Mouse (Mus musculus): ENCODE data around the gene Gm7247.
A peak's percentile ranks its signal among the peaks of the same experiment; 100 is the strongest.
"Not testable (repeated sequence)": the region's sequence is repeated elsewhere in the genome, so short reads cannot be mapped to it uniquely, and the experiment has no call there.

The Gm7247 gene

GRCm38 (mm10) chr14:51361456-51361855, at the start of gene Gm7247:
Gene Gm7247, plus strand, starts transcription at chr14:51361756.
- no peaks in the 10 kb centered on the region for H3K27me3 ChIP-seq (ENCODE audit: control insufficient read depth, insufficient read depth, low read length, poor library complexity, severe bottlenecking)
- DNase-seq (ENCODE audit: low read depth, low spot score), result no peak
- no peaks in the 10 kb centered on the region for H3K36me3 ChIP-seq (ENCODE audit: control insufficient read depth, insufficient read depth, low read length, poor library complexity, severe bottlenecking)

GRCm38 (mm10) chr14:51324001-51324400, 37.6 kb upstream of the Gm7247 start:
- no peaks in the 10 kb centered on the region for H3K27me3 ChIP-seq (ENCODE audit: control insufficient read depth, insufficient read depth, low read length, poor library complexity, severe bottlenecking)
- DNase-seq (ENCODE audit: low read depth, low spot score), result no peak
- no peaks in the 10 kb centered on the region for H3K36me3 ChIP-seq (ENCODE audit: control insufficient read depth, insufficient read depth, low read length, poor library complexity, severe bottlenecking)

DNA sequence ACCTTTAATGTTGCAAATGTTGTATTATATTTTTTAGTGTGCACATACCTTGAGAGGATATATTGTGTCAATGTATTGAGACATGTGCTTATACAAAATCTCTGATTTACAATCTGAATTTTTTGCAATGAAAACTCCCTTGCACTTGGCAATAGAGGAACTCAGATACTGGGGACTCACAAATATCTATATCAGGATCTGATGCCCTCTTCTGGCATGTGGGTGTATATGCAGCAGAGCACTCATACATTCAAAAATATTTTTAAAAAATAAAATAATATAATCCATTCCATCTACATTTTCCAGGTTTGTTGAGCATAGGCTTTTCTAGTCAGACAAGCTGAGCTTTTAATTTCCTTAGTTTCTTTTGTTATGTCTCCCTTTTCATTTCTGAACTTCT, 15.5 kb upstream of the Gm7247 start:
- no peak for DNase-seq (ENCODE audit: low read depth, low spot score)
- Histone ChIP-seq H3K27me3 (ENCODE audit: control insufficient read depth, insufficient read depth, low read length, poor library complexity, severe bottlenecking) (no peaks in the 10 kb centered on the region; the same call in 1 of the 2 replicates), H3K36me3 (ENCODE audit: control insufficient read depth, insufficient read depth, low read length, poor library complexity, severe bottlenecking) (no peaks in the 10 kb centered on the region)

GRCm38 (mm10) chr14:51358111-51358982, 3.2 kb upstream of the Gm7247 start:
- Histone ChIP-seq H3K27me3 (ENCODE audit: control insufficient read depth, insufficient read depth, low read length, poor library complexity, severe bottlenecking) (no peaks in the 10 kb centered on the region), H3K36me3 (ENCODE audit: control insufficient read depth, insufficient read depth, low read length, poor library complexity, severe bottlenecking) (no peaks in the 10 kb centered on the region)
- no peak for DNase-seq (ENCODE audit: low read depth, low spot score)

- Histone ChIP-seq H3K27me3 (ENCODE audit: control insufficient read depth, insufficient read depth, low read length, poor library complexity, severe bottlenecking) (no peaks in the 10 kb centered on the region), H3K36me3 (ENCODE audit: control insufficient read depth, insufficient read depth, low read length, poor library complexity, severe bottlenecking) (no peaks in the 10 kb centered on the region)
- DNase-seq (ENCODE audit: low read depth, low spot score), result peak; percentile 2
These were observed 21.2 kb downstream of the Gm7247 start for GRCm38 (mm10) chr14:51382805-51383204.

DNA sequence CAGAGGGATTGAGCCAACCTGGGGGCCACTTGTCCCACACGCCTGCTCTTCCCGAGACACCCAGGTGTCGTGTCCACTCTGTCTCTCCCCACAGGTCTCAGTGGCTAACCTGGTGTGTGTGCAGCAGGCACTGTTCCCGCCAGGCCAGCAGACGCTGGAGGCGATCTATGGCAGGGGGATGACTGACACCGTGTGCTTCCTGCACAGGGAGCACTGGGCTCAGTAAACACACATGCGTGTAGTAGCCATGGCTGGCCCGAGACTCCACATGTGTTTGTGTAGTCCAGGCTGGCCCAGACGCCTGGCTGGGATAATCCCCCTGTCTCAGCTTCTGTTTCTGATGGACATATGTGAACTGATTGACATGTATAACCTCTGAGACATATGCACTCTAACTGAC, 22.8 kb downstream of the Gm7247 start:
- DNase-seq (ENCODE audit: low read depth, low spot score), result no peak
- Histone ChIP-seq H3K36me3 (ENCODE audit: control insufficient read depth, insufficient read depth, low read length, poor library complexity, severe bottlenecking) (no peaks in the 10 kb centered on the region), H3K27me3 (ENCODE audit: control insufficient read depth, insufficient read depth, low read length, poor library complexity, severe bottlenecking) (no peaks in the 10 kb centered on the region)

GRCm38 (mm10) chr14:51385741-51386140, 24.2 kb downstream of the Gm7247 start:
- Histone ChIP-seq H3K27me3 (ENCODE audit: control insufficient read depth, insufficient read depth, low read length, poor library complexity, severe bottlenecking) (no peaks in the 10 kb centered on the region), H3K36me3 (ENCODE audit: control insufficient read depth, insufficient read depth, low read length, poor library complexity, severe bottlenecking) (no peaks in the 10 kb centered on the region)
- peak; percentile 6 for DNase-seq (ENCODE audit: low read depth, low spot score)

- Histone ChIP-seq H3K27me3 (ENCODE audit: control insufficient read depth, insufficient read depth, low read length, poor library complexity, severe bottlenecking) (no peaks in the 10 kb centered on the region), H3K36me3 (ENCODE audit: control insufficient read depth, insufficient read depth, low read length, poor library complexity, severe bottlenecking) (no peaks in the 10 kb centered on the region)
- DNase-seq (ENCODE audit: low read depth, low spot score), result no peak
These were observed 26.2 kb downstream of the Gm7247 start for GRCm38 (mm10) chr14:51387768-51388167.

DNA sequence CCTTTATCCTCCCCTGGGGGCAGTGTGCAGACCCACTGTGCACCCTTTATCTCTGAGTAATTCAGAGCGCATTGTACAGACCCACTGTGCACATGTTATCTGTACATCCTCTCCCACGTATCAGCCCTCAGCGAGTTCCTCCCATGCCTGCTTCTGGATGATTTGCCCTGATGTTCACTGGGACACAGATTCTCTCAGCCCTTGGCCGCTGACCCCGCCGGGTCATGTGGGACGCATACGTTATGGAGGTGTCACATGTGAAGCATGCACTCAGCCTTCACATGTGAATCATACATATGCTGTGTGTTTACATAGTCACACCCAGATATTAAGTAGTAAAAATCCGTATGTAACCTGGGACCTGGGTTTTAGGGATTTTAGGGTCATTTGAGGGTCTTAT, 26.7 kb downstream of the Gm7247 start:
- H3K27me3 ChIP-seq (ENCODE audit: control insufficient read depth, insufficient read depth, low read length, poor library complexity, severe bottlenecking), result no peaks in the 10 kb centered on the region
- H3K36me3 ChIP-seq (ENCODE audit: control insufficient read depth, insufficient read depth, low read length, poor library complexity, severe bottlenecking), result no peaks in the 10 kb centered on the region
- DNase-seq (ENCODE audit: low read depth, low spot score), result peak; percentile 2

DNA sequence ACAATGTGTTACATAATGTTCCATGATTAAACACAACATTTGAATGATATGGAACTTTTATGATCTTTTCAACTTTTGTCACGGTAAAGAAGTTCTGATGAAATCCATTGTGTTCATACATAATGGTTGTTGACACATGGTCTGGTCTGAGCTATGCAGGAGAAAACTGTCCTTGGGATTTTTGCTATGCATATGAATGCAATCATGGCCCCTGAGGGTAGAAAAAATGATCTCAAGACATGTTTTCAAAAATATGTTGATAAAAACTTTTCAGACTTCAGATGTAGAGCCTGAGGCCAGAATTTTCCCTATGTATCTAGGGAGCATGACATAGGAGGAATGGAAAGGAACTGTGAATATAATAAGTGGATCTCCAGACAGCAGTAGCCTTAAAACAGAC, 49.0 kb downstream of the Gm7247 start, which contains the start of gene Vmn2r88:
Gene Vmn2r88 (plus strand): TSS at position 301 of the 400 bp plus-strand sequence.
- Histone ChIP-seq H3K27me3 (ENCODE audit: control insufficient read depth, insufficient read depth, low read length, poor library complexity, severe bottlenecking) (no peaks in the 10 kb centered on the region), H3K36me3 (ENCODE audit: control insufficient read depth, insufficient read depth, low read length, poor library complexity, severe bottlenecking) (no peaks in the 10 kb centered on the region)
- no peak for DNase-seq (ENCODE audit: low read depth, low spot score)

- DNase-seq (ENCODE audit: low read depth, low spot score), result no peak
- H3K27me3 ChIP-seq (ENCODE audit: control insufficient read depth, insufficient read depth, low read length, poor library complexity, severe bottlenecking), result no peaks in the 10 kb centered on the region
- H3K36me3 ChIP-seq (ENCODE audit: control insufficient read depth, insufficient read depth, low read length, poor library complexity, severe bottlenecking), result no peaks in the 10 kb centered on the region
These were observed 62.3 kb downstream of the Gm7247 start for GRCm38 (mm10) chr14:51423885-51424284.

DNA sequence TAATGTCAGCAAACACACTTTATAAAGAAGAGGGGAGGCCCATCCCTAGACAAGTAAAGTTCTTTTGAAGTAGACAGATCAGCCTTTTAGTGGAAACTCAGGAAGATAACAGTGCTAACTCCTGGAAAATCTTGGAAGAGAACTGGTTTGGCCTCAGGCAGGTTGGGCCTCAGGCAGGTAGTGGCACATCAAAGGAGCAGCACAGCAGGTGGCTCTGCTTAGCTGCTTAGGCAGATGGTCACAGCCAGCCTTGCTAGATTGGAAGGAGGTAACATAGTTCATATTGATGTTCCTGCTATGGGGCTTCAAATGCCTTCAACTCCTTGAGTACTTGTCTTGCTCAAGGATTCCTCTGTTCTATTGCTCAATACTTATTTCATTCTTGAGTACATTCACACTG, 68.6 kb downstream of the Gm7247 start:
- DNase-seq (ENCODE audit: low read depth, low spot score); H3K27me3 ChIP-seq (ENCODE audit: control insufficient read depth, insufficient read depth, low read length, poor library complexity, severe bottlenecking); H3K36me3 ChIP-seq (ENCODE audit: control insufficient read depth, insufficient read depth, low read length, poor library complexity, severe bottlenecking): not testable (repeated sequence)

GRCm38 (mm10) chr14:51434546-51434945, 73.0 kb downstream of the Gm7247 start:
- DNase-seq (ENCODE audit: low read depth, low spot score), result peak; percentile 0

GRCm38 (mm10) chr14:51435020-51435419, 73.5 kb downstream of the Gm7247 start:
- H3K27me3 ChIP-seq (ENCODE audit: control insufficient read depth, insufficient read depth, low read length, poor library complexity, severe bottlenecking), result no peaks in the 10 kb centered on the region
- DNase-seq (ENCODE audit: low read depth, low spot score), result no peak
- H3K36me3 ChIP-seq (ENCODE audit: control insufficient read depth, insufficient read depth, low read length, poor library complexity, severe bottlenecking), result no peaks in the 10 kb centered on the region

More at GRCm38 (mm10) chr14:51434546-51434945, 73.0 kb downstream of the Gm7247 start:
- no peaks in the 10 kb centered on the region for H3K27me3 ChIP-seq (ENCODE audit: control insufficient read depth, insufficient read depth, low read length, poor library complexity, severe bottlenecking)
- no peaks in the 10 kb centered on the region for H3K36me3 ChIP-seq (ENCODE audit: control insufficient read depth, insufficient read depth, low read length, poor library complexity, severe bottlenecking)

GRCm38 (mm10) chr14:51438955-51439354, 77.4 kb downstream of the Gm7247 start:
- DNase-seq (ENCODE audit: low read depth, low spot score), result no peak
- H3K27me3 ChIP-seq (ENCODE audit: control insufficient read depth, insufficient read depth, low read length, poor library complexity, severe bottlenecking), result no peaks in the 10 kb centered on the region
- H3K36me3 ChIP-seq (ENCODE audit: control insufficient read depth, insufficient read depth, low read length, poor library complexity, severe bottlenecking), result no peaks in the 10 kb centered on the region
